Mouse (Mus musculus): Measurements from ENCODE around the gene Otud7b. TPM values are rescaled to one million over a fixed set of nuclear protein-coding genes. Genes with fewer than 3 reads are reported as not detected.

Otud7b gene
- polyA plus RNA-seq (2012; fragmentation: generic; extraction: Trizol), result 10 to 100 TPM in 1 of 2 experiments, 1 to 10 TPM in 1; 1.8 to 10.6 TPM

GRCm38 (mm10) chr3:96104261-96105065 lies at the start of gene Otud7b:
Otud7b (plus strand) TSS chr3:96104527.

DNA sequence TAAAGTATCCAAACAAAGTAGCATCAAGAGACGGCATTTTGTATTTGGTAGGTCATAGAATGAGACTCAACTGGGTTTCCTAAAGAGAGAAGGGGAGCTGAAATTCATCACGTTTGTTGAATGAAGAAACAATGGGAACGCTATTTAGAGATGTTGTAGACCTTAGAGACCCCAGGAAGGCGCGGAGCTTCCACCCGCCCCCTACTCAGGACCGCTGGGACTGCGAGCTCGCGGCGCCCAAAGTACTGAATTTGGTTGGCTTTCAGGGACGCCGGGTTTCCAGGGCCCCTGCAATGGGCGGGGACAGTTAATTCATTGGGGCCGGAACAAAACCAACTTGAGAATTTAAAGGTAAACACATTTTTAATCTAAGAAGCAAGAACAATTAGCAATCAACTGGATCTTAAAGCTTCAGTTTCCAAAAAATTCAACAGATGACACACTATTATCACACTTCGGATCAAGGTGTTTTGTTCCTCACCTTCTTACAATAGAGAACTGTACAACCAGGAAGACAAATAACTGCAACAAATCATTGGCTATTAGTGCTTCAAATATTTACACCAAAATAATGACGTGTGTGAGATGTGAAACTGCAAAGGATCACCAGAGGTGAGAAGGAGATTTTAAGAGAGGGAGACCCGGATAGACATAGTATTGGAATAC lies 46.0 kb upstream of the Otud7b start, which contains the start of gene Vps45:
TSS of gene Vps45 (minus strand) at position 236 of the 666 bp plus-strand sequence.

GRCm38 (mm10) chr3:96161869-96162840 lies 57.8 kb downstream of the Otud7b start, which contains the start of gene Mtmr11:
Mtmr11 (plus strand) TSS chr3:96162004.

GRCm38 (mm10) chr3:96172197-96173178 lies 68.2 kb downstream of the Otud7b start, which contains the start of gene Sf3b4:
Sf3b4 (plus strand) TSS chr3:96172332.

GRCm38 (mm10) chr3:96180727-96181477 lies 76.6 kb downstream of the Otud7b start, which contains the start of gene Sv2a:
Sv2a (plus strand) TSS chr3:96181151.

Other genes with a start within 250 kb of the Otud7b start
- gene Prpf3, start 248.6 kb upstream of the Otud7b start, polyA plus RNA-seq (2012; fragmentation: generic; extraction: Trizol), result 10 to 100 TPM; 14.8 to 27.7 TPM
- gene Mrps21, start 233.0 kb upstream of the Otud7b start, polyA plus RNA-seq (2012; fragmentation: generic; extraction: Trizol), result 100 to 1,000 TPM; 466 to 524 TPM
- gene Ciart, start 222.3 kb upstream of the Otud7b start, polyA plus RNA-seq (2012; fragmentation: generic; extraction: Trizol), result 1 to 10 TPM; 1.1 to 1.2 TPM
- gene BC028528, start 212.5 kb upstream of the Otud7b start, polyA plus RNA-seq (2012; fragmentation: generic; extraction: Trizol), result 1 to 10 TPM in 1 of 2 experiments, under 1 TPM in 1; 0.05 to 3.2 TPM
- 100 to 1,000 TPM in 1 of 2 experiments, 10 to 100 TPM in 1; 84.0 to 110 TPM for gene Aph1a, start 210.6 kb upstream of the Otud7b start, polyA plus RNA-seq (2012; fragmentation: generic; extraction: Trizol)
- gene Car14, start 199.8 kb upstream of the Otud7b start, polyA plus RNA-seq (2012; fragmentation: generic; extraction: Trizol), result under 1 TPM; 0.02 to 0.11 TPM
- 10 to 100 TPM in 1 of 2 experiments, 1 to 10 TPM in 1; 8.1 to 26.8 TPM for gene Anp32e, start 175.3 kb upstream of the Otud7b start, polyA plus RNA-seq (2012; fragmentation: generic; extraction: Trizol)
- gene Plekho1, start 108.5 kb upstream of the Otud7b start, polyA plus RNA-seq (2012; fragmentation: generic; extraction: Trizol), result 10 to 100 TPM; 25.2 to 44.5 TPM
- 10 to 100 TPM in 1 of 2 experiments, 1 to 10 TPM in 1; 7.1 to 20.4 TPM for gene Vps45, start 46.1 kb upstream of the Otud7b start, polyA plus RNA-seq (2012; fragmentation: generic; extraction: Trizol)
- gene Mtmr11, start 57.5 kb downstream of the Otud7b start, polyA plus RNA-seq (2012; fragmentation: generic; extraction: Trizol), result 10 to 100 TPM; 21.0 to 25.2 TPM
- gene Sf3b4, start 67.8 kb downstream of the Otud7b start, polyA plus RNA-seq (2012; fragmentation: generic; extraction: Trizol), result 100 to 1,000 TPM in 1 of 2 experiments, 10 to 100 TPM in 1; 82.8 to 105 TPM
- gene Sv2a, start 76.6 kb downstream of the Otud7b start, polyA plus RNA-seq (2012; fragmentation: generic; extraction: Trizol), result 1 to 10 TPM in 1 of 2 experiments, under 1 TPM in 1; 0.49 to 1.7 TPM
- gene Bola1, start 115.2 kb downstream of the Otud7b start, polyA plus RNA-seq (2012; fragmentation: generic; extraction: Trizol), result 10 to 100 TPM; 87.3 to 88.9 TPM
- gene Hist2h2ab, start 115.3 kb downstream of the Otud7b start, polyA plus RNA-seq (2012; fragmentation: generic; extraction: Trizol), result under 1 TPM; 0.43 to 0.59 TPM
- 1 to 10 TPM; 2.5 to 5.6 TPM for gene Hist2h2ac, start 116.4 kb downstream of the Otud7b start, polyA plus RNA-seq (2012; fragmentation: generic; extraction: Trizol)
- gene Hist2h2be, start 116.6 kb downstream of the Otud7b start, polyA plus RNA-seq (2012; fragmentation: generic; extraction: Trizol), result 1 to 10 TPM in 1 of 2 experiments, under 1 TPM in 1; 0.23 to 1.7 TPM
- 10 to 100 TPM in 1 of 2 experiments, 1 to 10 TPM in 1; 5.7 to 15.8 TPM for gene Hist2h3c2, start 134.6 kb downstream of the Otud7b start, polyA plus RNA-seq (2012; fragmentation: generic; extraction: Trizol)
- 100 to 1,000 TPM in 1 of 2 experiments, 10 to 100 TPM in 1; 42.0 to 222 TPM for gene Hist2h2aa2, start 135.7 kb downstream of the Otud7b start, polyA plus RNA-seq (2012; fragmentation: generic; extraction: Trizol)
- under 1 TPM in 1 of 2 experiments, not detected in 1; 0.22 TPM for gene Hist2h2aa1, start 141.0 kb downstream of the Otud7b start, polyA plus RNA-seq (2012; fragmentation: generic; extraction: Trizol)
- gene Hist2h3c1, start 142.2 kb downstream of the Otud7b start, polyA plus RNA-seq (2012; fragmentation: generic; extraction: Trizol), result not detected
- gene Hist2h4, start 158.8 kb downstream of the Otud7b start, polyA plus RNA-seq (2012; fragmentation: generic; extraction: Trizol), result 1 to 10 TPM in 1 of 2 experiments, under 1 TPM in 1; 0.79 to 1.4 TPM
- 10 to 100 TPM in 1 of 2 experiments, 1 to 10 TPM in 1; 4.2 to 21.2 TPM for gene Hist2h3b, start 164.1 kb downstream of the Otud7b start, polyA plus RNA-seq (2012; fragmentation: generic; extraction: Trizol)
- gene Hist2h2bb, start 165.2 kb downstream of the Otud7b start, polyA plus RNA-seq (2012; fragmentation: generic; extraction: Trizol), result 10 to 100 TPM in 1 of 2 experiments, 1 to 10 TPM in 1; 5.7 to 13.1 TPM
- gene Fcgr1, start 189.4 kb downstream of the Otud7b start, polyA plus RNA-seq (2012; fragmentation: generic; extraction: Trizol), result under 1 TPM in 1 of 2 experiments, not detected in 1; 0.34 TPM

Data from C3H10T1/2 (cell line).